Mouse (Mus musculus): ENCODE measurements around the gene Rab33b. TPM values are rescaled to one million over a fixed set of nuclear protein-coding genes. Genes with fewer than 3 reads are reported as not detected.

The Rab33b gene
- polyA plus RNA-seq, 1 experiment from 2014 or later: 13.6 TPM

- H3K4me3 ChIP-seq: no peak overlapping the region
- H3K27me3 ChIP-seq (replicated peaks): no peaks in the 10 kb centered on the region
- H3K27ac ChIP-seq (replicated peaks): no peak overlapping the region
- H3K9ac ChIP-seq: no peak overlapping the region
- 93% methylated on average over 4 of the region's 4 CpGs for WGBS
- no peak overlapping the region for H3K4me2 ChIP-seq
- H3K9me3 ChIP-seq: no peaks in the 10 kb centered on the region
- ATAC-seq (ENCODE audit: extremely low read depth, insufficient number of reproducible peaks, low FRiP score, low TSS enrichment): no peak
- H3K36me3 ChIP-seq: peaks cover 7% of the 10 kb centered on the region; the same call in 1 of the 2 replicates
- H3K4me1 ChIP-seq: peaks cover 33% of the 10 kb centered on the region
Measured at GRCm38 (mm10) chr3:51486491-51487195, 2.9 kb downstream of the Rab33b start.

GRCm38 (mm10) chr3:51490088-51490753, 6.5 kb downstream of the Rab33b start:
- ATAC-seq (ENCODE audit: extremely low read depth, insufficient number of reproducible peaks, low FRiP score, low TSS enrichment): no peak
- H3K36me3 ChIP-seq: peaks cover 27% of the 10 kb centered on the region

GRCm38 (mm10) chr3:51493272-51493838, 9.6 kb downstream of the Rab33b start:
- Histone ChIP-seq H3K27me3 (replicated peaks) (no peaks in the 10 kb centered on the region), H3K4me2 (no peak overlapping the region), H3K4me3 (no peak overlapping the region), H3K4me1 (peaks cover 16% of the 10 kb centered on the region), H3K36me3 (peaks cover 33% of the 10 kb centered on the region), H3K9me3 (no peaks in the 10 kb centered on the region), H3K27ac (replicated peaks) (peak overlapping the region; percentile 34; the same call in 1 of the 2 replicates), H3K9ac (no peak overlapping the region)
- ATAC-seq (ENCODE audit: extremely low read depth, insufficient number of reproducible peaks, low FRiP score, low TSS enrichment): no peak
- WGBS: 65% methylated on average over 13 of the region's 13 CpGs

More at GRCm38 (mm10) chr3:51490088-51490753, 6.5 kb downstream of the Rab33b start:
- no peaks in the 10 kb centered on the region for H3K27me3 ChIP-seq (replicated peaks)
- no peak overlapping the region for H3K4me2 ChIP-seq
- no peak overlapping the region for H3K27ac ChIP-seq (replicated peaks)
- H3K4me3 ChIP-seq: no peak overlapping the region
- H3K4me1 ChIP-seq: peaks cover 30% of the 10 kb centered on the region
- H3K9ac ChIP-seq: no peak overlapping the region
- no peaks in the 10 kb centered on the region for H3K9me3 ChIP-seq
- WGBS: 84% methylated on average over 7 of the region's 7 CpGs

- ATAC-seq (ENCODE audit: extremely low read depth, insufficient number of reproducible peaks, low FRiP score, low TSS enrichment): no peak
Measured at GRCm38 (mm10) chr3:51494466-51494865, 10.7 kb downstream of the Rab33b start.

GRCm38 (mm10) chr3:51495646-51496045, 11.9 kb downstream of the Rab33b start:
- Histone ChIP-seq H3K36me3 (peaks cover 32% of the 10 kb centered on the region), H3K4me2 (no peak overlapping the region), H3K27me3 (replicated peaks) (no peaks in the 10 kb centered on the region), H3K4me1 (peaks cover 16% of the 10 kb centered on the region), H3K9me3 (no peaks in the 10 kb centered on the region), H3K27ac (replicated peaks) (no peak overlapping the region), H3K4me3 (no peak overlapping the region), H3K9ac (no peak overlapping the region)
- ATAC-seq (ENCODE audit: extremely low read depth, insufficient number of reproducible peaks, low FRiP score, low TSS enrichment): no peak
- WGBS: 91% methylated on average over 9 of the region's 9 CpGs

More at GRCm38 (mm10) chr3:51494466-51494865, 10.7 kb downstream of the Rab33b start:
- 70% methylated on average over 2 of the region's 2 CpGs for WGBS
- H3K9ac ChIP-seq: no peak overlapping the region
- H3K36me3 ChIP-seq: peaks cover 32% of the 10 kb centered on the region
- H3K4me1 ChIP-seq: peaks cover 16% of the 10 kb centered on the region
- no peaks in the 10 kb centered on the region for H3K9me3 ChIP-seq
- no peak overlapping the region for H3K4me3 ChIP-seq
- no peaks in the 10 kb centered on the region for H3K27me3 ChIP-seq (replicated peaks)
- no peak overlapping the region for H3K27ac ChIP-seq (replicated peaks)
- H3K4me2 ChIP-seq: no peak overlapping the region

GRCm38 (mm10) chr3:51497978-51498377, 14.3 kb downstream of the Rab33b start:
- peaks cover 10% of the 10 kb centered on the region for H3K4me1 ChIP-seq
- no peak overlapping the region for H3K27ac ChIP-seq (replicated peaks)
- H3K36me3 ChIP-seq: peaks cover 30% of the 10 kb centered on the region
- H3K4me3 ChIP-seq: no peak overlapping the region
- no peaks in the 10 kb centered on the region for H3K27me3 ChIP-seq (replicated peaks)
- H3K9me3 ChIP-seq: no peaks in the 10 kb centered on the region
- H3K4me2 ChIP-seq: no peak overlapping the region
- no peak overlapping the region for H3K9ac ChIP-seq
- ATAC-seq (ENCODE audit: extremely low read depth, insufficient number of reproducible peaks, low FRiP score, low TSS enrichment): no peak
- WGBS: 97% methylated on average over 1 of the region's 1 CpGs

GRCm38 (mm10) chr3:51498659-51499058, 14.9 kb downstream of the Rab33b start:
- H3K4me1 ChIP-seq: peaks cover 4% of the 10 kb centered on the region
- H3K4me2 ChIP-seq: no peak overlapping the region
- H3K27ac ChIP-seq (replicated peaks): no peak overlapping the region
- H3K4me3 ChIP-seq: no peak overlapping the region
- H3K36me3 ChIP-seq: peaks cover 23% of the 10 kb centered on the region
- no peak for ATAC-seq (ENCODE audit: extremely low read depth, insufficient number of reproducible peaks, low FRiP score, low TSS enrichment)
- H3K27me3 ChIP-seq (replicated peaks): no peaks in the 10 kb centered on the region
- H3K9me3 ChIP-seq: no peaks in the 10 kb centered on the region
- 58% methylated on average over 5 of the region's 5 CpGs for WGBS
- H3K9ac ChIP-seq: no peak overlapping the region

GRCm38 (mm10) chr3:51499876-51500275, 16.2 kb downstream of the Rab33b start:
- 91% methylated on average over 4 of the region's 4 CpGs for WGBS
- ATAC-seq (ENCODE audit: extremely low read depth, insufficient number of reproducible peaks, low FRiP score, low TSS enrichment): no peak
- no peaks in the 10 kb centered on the region for H3K4me1 ChIP-seq
- H3K36me3 ChIP-seq: peaks cover 15% of the 10 kb centered on the region
- H3K4me3 ChIP-seq: no peak overlapping the region
- no peak overlapping the region for H3K27ac ChIP-seq (replicated peaks)
- H3K9ac ChIP-seq: no peak overlapping the region
- no peaks in the 10 kb centered on the region for H3K27me3 ChIP-seq (replicated peaks)
- H3K4me2 ChIP-seq: no peak overlapping the region
- H3K9me3 ChIP-seq: no peaks in the 10 kb centered on the region

GRCm38 (mm10) chr3:51504385-51504952, 20.7 kb downstream of the Rab33b start:
- Histone ChIP-seq H3K36me3 (no peaks in the 10 kb centered on the region), H3K9ac (no peak overlapping the region), H3K27me3 (replicated peaks) (no peaks in the 10 kb centered on the region), H3K4me2 (no peak overlapping the region), H3K27ac (replicated peaks) (no peak overlapping the region), H3K4me1 (peaks cover 4% of the 10 kb centered on the region; the same call in 1 of the 2 replicates), H3K4me3 (no peak overlapping the region), H3K9me3 (no peaks in the 10 kb centered on the region)
- WGBS: 78% methylated on average over 11 of the region's 11 CpGs
- ATAC-seq (ENCODE audit: extremely low read depth, insufficient number of reproducible peaks, low FRiP score, low TSS enrichment): no peak

GRCm38 (mm10) chr3:51505465-51505864, 21.7 kb downstream of the Rab33b start:
- H3K4me3 ChIP-seq: no peak overlapping the region
- H3K9ac ChIP-seq: no peak overlapping the region
- no peaks in the 10 kb centered on the region for H3K27me3 ChIP-seq (replicated peaks)
- no peak overlapping the region for H3K4me2 ChIP-seq
- H3K36me3 ChIP-seq: no peaks in the 10 kb centered on the region
- no peak overlapping the region for H3K27ac ChIP-seq (replicated peaks)
- peaks cover 4% of the 10 kb centered on the region; the same call in 1 of the 2 replicates for H3K4me1 ChIP-seq
- no peaks in the 10 kb centered on the region for H3K9me3 ChIP-seq
- no peak for ATAC-seq (ENCODE audit: extremely low read depth, insufficient number of reproducible peaks, low FRiP score, low TSS enrichment)
- 66% methylated on average over 19 of the region's 19 CpGs for WGBS

GRCm38 (mm10) chr3:51510903-51511302, 27.2 kb downstream of the Rab33b start:
- 29% methylated on average over 8 of the region's 8 CpGs for WGBS
- Histone ChIP-seq H3K4me1 (peaks cover 4% of the 10 kb centered on the region; the same call in 1 of the 2 replicates), H3K27me3 (replicated peaks) (no peaks in the 10 kb centered on the region), H3K9me3 (no peaks in the 10 kb centered on the region), H3K27ac (replicated peaks) (no peak overlapping the region), H3K4me2 (peak overlapping the region; percentile 55), H3K36me3 (peaks cover 7% of the 10 kb centered on the region), H3K9ac (peak overlapping the region; percentile 44; the same call in 1 of the 2 replicates), H3K4me3 (0 out of 2 replicates have a peak overlapping the region, but pooled peaks have one; percentile 18)
- ATAC-seq (ENCODE audit: extremely low read depth, insufficient number of reproducible peaks, low FRiP score, low TSS enrichment): no peak
